Mouse (Mus musculus): Measurements from ENCODE around the gene Kcnn1. TPM values are rescaled to one million over a fixed set of nuclear protein-coding genes. Genes with fewer than 3 reads are reported as not detected.

Gene Kcnn1
- polyA plus RNA-seq, 1 experiment, result 5.6 TPM

DNA sequence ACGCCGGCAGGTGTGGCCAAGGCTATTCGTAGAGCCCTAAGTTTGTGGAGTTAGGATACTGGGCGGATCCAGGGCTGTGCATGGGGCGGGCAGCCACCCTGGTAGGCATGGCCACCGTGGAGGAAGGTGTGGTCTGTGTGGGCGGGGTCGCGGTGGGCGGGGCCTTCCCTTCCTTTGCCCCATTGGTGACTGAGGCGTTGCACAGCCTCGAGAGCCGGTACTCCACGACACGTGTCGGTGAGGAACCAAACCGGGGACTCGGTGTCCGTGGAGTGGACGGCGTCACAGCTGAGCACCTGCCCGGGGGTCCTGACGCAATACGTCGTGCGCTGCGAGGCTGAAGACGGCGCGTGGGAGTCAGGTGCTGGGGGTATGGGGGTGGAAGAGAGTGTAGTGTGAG lies 46.4 kb downstream of the Kcnn1 start:
- no peak for DNase-seq (ENCODE audit: low spot score)

DNA sequence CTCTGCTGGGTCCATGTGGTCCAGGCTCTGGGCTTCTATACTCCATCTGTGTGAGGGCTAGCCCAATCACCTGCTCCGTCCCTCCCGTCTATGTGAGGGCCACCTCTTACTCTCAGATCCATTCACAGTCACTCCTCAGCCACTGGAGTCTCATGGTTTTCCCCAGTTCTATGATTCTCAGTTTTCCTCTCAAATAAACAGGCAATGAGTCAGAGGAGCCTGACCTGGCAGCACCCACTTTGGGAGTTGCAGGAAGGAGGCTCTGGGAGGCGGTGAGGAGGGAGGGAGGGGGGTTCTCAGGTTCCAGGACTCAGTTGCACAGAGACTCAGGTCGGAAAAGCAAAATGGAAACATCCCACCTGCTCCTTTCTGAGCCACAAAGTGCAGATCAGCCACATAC lies 50.2 kb downstream of the Kcnn1 start:
- no peak for DNase-seq (ENCODE audit: low spot score)

DNA sequence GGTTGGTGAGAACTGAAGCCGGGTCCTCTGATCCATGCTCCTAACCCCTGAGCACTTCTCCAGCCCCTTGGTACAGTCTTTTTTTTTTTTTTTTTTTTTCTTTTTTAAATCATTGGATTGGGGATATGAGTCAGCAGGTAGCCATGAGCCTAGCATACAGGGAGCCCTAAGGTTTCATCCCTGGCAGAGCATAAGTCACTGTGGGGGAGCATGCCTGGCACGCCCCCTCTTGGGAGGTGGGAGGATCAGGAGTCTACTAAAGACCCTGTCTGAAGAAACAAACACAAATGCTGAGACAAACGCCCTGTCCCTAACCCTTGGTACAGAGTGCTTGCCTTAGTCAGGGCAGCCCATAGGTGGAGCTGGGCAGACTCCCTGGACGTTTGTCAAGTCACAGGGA lies 51.0 kb downstream of the Kcnn1 start:
- no peak for DNase-seq (ENCODE audit: low spot score)

DNA sequence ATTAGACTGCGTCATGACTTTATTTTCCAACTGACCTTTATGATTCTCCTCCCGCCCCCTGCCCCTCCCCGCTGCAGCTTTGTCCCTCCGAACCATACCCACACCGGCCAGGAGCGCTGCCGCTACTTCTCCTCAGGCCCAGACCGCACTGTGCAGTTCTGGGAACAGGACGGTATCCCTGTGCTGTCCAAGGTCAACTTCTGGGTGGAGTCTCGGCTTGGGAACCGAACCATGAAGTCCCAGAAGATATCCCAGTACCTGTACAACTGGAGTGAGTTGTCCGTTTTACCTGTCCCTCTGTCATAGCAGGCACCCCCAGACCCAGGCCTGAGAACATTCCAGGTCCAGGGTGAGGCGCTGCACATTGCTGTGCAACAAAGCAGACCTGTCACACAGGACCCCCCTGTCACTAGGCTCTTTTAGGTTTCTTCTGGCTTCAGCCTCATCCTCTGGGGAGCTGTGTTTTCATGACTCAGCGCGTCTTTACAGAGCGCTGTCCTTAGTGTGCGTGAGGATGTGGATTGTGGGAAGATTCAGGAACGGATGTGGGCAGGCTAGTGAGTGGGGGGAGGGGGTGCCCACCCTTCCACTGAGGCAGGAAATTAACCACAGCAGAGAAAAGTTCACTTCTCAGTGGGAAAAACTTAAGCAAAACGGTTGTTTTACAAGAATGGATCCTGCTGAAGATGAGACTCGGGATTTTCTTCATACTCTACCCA lies 51.9 kb downstream of the Kcnn1 start:
- DNase-seq (ENCODE audit: low spot score), result no peak

DNA sequence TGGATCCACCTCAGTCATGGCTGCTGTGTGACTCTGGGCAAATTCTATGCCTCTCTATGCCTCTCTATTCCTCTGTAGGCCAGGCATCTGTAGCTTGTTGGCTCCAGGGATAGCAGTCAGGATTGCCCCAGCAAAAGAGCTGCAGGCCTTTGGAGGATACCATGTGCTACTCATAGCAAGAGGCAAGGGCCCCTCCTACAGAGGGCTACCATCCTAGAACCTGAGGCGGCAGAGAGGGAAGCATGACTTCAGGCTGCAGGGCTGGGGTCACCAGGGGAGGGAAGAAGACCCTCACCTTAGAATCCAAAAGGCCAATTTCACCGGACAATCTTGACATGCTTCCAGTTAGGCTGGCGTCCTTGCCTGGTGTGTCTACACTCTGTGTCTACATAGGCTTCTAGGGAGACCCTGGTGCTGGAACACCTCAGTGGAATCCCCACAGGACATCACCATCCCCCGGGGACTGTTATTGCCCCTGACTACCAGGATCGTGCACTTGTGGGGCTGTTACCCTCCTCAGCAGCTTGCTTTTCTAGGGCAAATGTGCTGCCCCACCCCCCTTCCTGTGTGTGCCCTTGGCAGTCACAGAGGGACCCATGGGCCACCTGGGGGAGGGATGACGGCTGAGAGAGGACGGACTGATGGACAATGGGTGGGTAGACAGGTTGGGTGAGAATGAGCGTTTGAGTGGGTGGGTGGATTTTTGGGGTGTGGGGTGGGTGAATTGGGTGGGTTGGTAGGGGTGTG lies 53.9 kb downstream of the Kcnn1 start:
- DNase-seq (ENCODE audit: low spot score), result no peak

DNA sequence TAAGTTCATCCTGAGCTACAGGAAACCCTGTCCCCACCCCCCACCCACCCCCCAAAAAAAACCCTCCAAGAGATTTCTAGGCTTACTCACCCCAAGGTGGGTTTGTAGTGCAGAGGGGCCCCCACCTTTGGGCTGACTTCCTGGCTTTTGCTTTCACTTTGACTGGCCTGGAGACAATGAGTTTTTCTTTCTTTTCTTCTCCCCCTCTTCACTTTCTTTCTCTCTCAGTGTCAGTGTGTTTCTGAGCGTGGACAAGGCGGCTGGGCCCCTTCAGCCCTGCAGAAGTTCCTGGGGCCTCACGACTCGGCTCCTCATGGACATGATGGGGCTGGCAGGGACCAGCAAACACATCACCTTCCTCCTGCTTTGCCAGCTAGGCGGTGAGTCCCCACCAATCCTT lies 54.8 kb downstream of the Kcnn1 start, which contains the start of gene Il12rb1:
Gene Il12rb1, plus strand, starts transcription at position 211 of the 400 bp plus-strand sequence.
- no peak for DNase-seq (ENCODE audit: low spot score)

DNA sequence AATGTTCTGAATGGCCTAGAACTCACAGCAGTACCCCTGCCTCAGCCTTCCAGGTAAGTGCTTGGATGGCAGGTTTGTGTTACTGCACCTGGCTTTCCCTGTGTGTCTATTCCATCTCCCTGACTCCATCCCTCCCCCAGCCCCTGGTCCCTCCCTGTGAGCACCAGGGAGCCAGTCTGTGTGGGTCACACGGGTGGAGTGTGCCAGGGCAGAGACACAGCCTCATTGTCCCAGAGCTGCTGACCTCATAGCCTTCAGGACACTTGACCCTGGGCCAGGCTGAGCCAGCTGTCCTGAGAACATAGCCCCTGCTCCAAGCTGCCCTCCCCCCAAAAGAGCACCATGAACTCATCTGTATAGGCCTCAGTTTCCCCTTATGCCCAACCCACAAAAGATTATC lies 55.8 kb downstream of the Kcnn1 start:
- no peak for DNase-seq (ENCODE audit: low spot score)

DNA sequence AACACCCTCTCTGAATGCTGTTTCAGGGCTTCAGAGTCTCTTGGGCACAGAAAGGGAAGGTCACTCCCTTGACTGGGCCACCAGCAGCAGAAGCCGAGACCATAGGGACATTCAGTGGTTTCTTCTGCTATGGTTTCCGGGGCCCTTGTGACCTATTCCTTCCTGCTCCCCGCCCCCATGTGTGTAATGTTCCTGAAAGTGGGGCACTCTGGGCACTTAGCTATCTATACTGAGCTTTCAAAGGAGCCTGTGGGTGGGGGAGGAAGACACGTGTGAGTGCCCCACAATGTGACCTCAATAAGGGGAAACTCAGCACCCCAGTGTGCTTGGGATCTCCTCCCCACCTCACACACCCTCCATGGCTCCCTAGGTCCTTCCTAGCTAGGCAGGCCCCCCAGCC lies 56.5 kb downstream of the Kcnn1 start:
- DNase-seq (ENCODE audit: low spot score), result no peak

DNA sequence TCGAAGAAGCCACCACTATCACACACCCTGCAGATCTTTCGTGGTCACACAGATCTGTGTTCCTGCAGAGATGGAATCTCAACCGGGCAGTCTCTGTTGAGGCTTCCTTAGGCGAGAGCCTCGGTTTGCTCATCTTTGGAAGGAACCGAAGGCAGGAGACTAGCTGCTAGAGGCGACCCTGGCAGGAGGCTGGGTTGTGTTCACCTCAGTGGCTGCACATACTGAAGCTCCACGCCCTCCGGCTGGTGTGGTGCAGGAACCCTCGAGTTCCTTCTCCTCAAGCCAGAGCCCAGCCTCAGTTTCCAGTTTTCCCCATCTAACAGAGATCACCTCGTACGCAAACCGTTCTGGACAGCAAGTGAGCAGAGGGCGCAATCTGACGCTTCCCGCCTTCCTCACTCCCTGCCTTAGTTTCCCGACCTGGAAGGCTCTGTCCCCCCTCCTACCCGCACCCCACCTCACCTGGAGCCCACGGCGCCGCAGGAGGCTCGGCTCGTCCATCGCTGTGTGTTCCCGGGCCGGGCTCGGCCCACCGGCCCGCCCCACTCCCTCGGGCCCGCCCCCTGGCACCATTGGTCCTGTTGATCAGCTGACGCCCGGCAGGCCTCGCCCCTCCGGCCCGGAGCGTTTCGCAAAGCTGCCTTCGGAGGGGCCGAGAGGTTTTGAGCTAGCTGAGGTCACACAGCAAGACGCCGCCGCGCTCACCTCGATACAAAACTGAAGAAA lies 58.4 kb downstream of the Kcnn1 start, which contains the start of gene Mast3:
Gene Mast3, minus strand, starts transcription at position 574 of the 726 bp plus-strand sequence.
- DNase-seq (ENCODE audit: low spot score), result peak; percentile 64

DNA sequence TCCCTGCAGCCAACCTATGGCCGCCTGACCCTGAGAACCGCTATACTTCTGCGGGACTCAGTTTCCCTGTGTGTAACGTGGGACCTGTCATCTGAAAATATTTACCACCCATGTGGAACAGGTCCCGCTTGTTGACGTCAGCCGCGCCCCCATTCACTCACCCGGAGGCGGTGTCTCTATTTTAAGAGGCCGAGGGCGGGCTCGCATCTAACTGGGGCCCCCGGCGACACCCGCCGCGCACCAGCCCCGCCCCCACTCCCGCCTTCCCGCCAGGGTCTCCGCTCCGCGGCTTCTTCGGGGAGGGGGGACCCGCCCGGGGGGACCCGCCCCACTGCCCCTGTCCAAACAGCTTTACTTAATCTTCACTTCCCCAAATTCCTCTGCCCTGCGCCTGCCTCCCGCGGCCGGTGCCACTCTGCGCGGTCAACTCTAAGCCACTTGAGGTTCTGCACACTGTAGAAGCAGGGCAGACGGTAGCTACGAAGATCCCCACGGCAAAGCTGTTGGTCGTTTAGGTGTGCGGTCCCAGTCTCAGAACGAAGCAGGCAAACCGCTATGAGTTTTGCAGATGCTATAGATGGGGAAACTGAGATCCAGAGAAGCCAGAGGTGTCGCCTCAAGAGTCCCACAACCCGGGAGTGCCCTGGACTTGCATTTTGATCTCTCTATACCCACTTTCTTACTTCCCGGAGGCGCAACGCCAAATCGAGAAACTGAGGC lies 59.1 kb downstream of the Kcnn1 start:
- no peak for DNase-seq (ENCODE audit: low spot score)

DNA sequence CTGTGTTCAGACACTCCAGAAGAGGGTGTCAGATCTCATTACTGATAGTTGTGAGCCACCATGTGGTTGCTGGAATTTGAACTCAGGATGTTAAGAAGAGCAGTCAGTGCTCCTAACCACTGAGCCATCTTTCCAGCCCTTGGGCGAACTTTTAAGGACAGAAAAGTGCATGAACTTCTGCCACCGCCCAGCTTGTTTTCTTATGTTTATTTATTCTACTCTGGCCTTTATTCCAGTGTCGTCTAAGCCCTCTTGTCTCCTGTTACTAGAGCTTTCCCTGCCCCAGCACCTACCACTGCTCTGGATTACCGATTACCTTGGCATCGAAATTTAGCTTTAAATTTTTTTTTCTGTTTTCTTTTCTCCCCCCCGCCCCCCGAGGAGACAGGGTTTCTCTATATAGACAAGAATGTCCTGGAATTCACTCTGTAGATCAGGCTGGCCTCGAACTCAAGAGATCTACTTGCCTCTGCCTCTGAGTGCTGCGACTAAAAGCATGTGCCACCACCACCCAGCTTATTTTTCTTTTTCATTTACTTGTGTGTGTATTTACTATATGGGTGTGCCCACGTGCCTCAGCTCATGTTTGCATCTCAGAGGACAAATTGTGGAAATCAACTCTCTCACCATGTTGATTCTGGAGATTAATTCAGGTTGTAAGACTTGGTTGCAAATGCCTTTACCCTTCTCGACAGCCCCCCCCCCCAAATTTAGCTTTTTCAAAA lies 60.1 kb downstream of the Kcnn1 start:
- no peak for DNase-seq (ENCODE audit: low spot score)

DNA sequence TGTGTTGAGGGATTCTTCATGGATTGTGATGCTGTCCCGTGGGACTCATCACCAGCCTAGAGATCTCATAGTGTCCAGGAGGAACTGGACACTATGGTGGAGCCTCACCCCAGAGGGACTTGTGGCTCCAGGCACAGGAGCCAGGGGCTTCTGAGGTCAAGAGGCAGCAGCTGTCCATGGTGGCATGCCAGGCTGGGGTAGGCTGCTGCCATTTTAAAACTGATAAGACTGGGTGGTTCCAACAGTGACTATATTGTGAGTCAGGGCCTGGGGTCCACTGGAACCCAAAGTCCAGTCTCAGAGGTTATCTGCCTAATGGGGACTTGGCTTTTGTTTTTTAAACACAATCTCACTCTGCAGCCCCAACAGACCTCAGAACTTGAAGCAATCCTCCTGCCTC lies 61.2 kb downstream of the Kcnn1 start:
- DNase-seq (ENCODE audit: low spot score), result no peak

DNA sequence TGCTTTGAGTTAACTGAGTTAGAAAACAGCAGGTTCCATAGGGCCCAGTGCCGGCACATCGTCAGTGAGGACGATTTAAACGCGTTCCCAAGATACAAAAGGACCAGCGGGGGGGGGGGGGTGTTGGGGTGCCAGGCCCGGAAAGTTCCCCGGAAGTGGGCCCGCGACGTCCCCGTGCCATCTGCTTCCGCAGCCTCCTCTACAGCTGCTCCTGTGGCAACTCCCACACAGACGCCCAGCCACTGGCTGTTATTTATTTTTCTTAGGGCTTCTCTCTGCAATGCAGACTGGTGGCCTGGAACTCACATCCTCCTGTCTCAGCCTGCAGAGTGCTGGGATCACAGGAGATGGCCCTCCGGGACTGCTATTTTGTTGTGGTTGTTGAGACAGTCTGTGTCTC lies 61.9 kb downstream of the Kcnn1 start:
- DNase-seq (ENCODE audit: low spot score), result no peak

DNA sequence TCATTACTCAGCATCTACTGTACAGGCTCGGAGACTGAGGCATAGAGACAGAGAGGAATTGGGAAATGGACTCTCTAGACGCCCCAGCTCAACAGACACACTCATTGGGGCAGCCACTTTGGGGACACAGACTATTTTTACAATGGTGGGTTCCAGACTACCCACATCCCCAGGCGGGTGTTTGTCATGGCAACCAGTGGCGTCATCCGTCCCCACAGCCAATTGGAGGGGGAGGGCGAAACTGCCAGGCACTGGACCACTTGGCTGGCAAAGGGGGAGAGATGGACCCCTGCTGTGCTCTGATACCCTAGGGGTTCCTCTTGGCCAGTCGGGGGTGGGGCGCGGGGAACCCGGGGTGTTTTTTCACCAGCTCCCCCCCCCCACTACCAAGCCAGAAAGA lies 62.4 kb downstream of the Kcnn1 start:
- no peak for DNase-seq (ENCODE audit: low spot score)

DNA sequence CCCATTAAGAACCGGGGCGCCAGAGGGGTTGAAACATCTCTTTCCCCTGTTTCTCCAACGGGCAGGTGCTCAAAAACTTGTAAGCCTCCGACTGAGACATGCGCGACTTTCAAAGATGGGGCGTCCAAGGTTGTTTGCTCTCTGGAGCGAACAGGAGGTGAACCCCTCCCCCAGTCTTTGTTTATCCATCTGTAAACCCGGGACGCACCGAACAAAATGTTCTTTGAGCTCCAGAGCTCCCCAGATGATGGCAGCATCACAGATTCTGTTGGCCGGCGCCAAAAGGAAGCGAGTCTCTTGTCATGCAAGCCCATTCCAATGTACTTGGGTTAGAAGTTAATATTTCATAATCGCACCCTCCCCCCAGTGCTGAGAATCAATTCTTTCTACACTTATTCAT lies 64.8 kb downstream of the Kcnn1 start:
- DNase-seq (ENCODE audit: low spot score), result no peak

DNA sequence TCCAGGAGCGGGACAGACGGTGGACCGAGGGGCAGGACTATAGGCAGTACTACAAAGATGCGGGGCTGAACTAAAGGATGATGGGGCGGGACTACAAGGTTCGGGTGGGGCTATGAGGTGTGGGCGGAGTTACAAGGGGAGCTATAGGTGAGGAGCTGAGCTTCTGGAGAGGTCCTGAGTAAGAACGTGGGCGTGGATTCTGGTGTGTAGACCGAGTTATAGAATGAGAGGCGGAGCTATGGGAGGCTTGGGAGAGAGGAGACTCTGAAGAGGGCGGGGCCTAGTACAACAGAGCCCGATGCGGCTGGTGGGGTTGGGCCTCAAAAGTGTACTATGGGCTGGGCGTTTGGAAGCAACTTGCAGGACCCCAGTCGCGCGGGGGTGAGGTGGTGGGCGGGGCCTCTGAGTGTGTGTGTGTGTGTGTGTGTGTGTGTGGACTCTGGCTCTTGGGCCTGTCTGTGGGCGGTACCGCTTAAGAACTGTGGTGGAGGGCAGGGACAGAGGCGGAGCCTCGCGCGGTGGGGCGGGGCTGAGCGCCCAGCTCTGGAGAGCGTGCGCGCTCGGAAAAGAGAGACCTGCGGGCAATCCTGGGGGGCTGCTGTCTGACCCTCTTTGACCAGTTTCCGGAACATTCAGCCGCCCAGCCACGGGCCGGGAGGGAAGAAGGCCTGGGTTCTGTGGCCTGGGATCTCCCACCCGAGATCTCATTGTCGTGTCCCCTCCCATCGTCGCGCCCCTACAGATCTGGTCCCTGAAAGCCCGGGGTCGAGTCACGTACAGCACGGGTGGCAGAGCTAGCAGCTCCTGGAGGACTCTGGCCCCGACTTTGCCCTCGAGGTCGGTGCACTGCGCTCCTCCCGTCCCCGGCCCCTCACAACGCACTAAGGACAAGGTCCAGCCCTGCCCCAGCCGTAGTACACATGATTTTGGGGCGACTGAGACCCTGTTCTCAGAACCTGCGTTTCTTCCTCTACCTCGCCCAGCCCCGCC lies 65.7 kb downstream of the Kcnn1 start:
- DNase-seq (ENCODE audit: low spot score), result peak; percentile 70

DNA sequence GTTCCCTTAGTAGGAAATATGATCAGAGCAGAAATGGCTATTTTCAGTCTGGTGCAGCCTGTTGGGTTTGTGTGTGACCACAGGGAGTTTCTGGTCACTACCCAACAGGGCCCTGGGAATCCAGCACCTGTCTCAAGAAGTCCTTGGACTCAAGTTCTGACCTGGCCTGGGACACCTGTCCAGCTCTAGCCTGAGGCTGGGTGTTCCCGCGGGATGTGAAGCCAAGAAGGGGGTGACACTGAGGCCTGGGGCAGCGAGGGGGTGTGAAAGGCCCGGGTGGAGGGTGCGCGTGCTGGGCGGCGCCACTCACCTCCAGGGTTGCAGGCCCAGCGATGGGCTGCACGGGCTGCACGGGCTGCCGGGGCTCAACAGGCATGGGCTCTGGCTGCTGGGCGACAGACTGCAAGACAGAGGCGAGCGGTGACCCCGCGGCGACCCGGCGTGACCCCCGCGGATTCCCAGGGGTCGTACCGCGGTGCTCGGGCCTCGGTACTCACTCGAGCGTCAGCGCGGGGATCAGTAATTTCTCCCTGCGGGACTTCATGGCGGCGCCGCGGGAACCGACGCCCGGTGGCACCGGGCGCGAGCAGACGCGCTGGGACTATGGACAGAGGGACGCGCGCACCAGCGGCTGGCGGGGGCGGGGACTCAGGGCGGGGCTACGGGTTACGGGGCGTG lies 66.5 kb downstream of the Kcnn1 start:
- DNase-seq (ENCODE audit: low spot score), result no peak

DNA sequence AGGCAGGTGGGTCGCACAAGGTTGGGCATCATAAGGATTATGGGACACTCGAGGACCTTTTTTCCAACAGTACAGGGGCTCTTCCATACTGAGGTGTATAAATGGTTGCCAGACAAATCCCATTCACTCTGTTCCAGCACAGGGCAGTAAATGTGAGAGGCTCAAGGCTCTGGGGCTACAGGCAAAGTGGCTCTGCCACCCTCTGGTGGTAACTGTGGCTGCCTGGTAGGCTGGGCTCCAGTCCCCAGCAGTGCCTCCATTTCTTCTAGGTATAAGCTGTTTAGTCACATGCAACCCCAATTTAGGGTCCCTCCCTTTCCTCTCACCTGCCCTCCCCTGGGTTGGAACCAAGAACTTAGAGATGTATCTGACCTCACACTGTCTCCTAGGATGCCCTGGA lies 67.7 kb downstream of the Kcnn1 start:
- DNase-seq (ENCODE audit: low spot score), result no peak

DNA sequence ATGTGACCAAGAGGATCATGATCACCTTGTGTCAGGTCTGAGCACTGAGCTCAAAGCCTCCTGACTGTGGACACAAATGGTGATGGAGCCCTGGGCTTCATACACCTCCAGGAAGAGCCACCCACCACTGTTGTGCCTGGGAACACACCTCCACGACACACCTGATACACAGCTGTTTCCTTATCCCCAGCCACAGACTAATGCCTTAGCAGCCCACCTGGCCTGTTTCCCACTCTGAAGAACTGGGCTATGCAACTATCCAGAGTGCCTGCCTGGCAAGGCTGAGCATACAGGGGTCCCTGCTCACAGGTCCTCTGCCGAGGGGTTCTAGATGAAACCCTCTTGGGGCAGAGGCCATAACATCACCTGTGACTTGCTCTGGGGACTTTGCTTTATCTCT lies 68.8 kb downstream of the Kcnn1 start:
- DNase-seq (ENCODE audit: low spot score), result no peak

DNA sequence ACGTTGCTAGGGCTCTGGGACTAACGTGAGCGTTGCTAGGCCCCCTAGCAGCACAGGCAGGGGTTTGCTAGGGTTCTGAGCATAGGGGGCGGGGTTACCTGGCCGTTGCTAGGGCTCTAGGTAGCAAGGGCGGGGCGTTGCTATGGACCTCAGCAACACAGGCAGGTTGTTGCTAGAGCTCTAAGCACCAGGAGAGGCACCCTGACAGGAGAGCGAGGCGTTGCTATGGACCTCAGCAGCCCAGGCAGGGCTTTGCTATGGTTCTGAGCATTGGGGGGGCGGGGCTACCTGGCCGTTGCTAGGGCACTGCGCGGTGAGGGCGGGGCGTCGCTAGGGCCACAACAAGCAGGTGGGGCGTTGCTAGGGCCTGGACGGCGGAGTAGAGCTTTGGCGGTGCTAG lies 70.4 kb downstream of the Kcnn1 start:
- DNase-seq (ENCODE audit: low spot score), result no peak

Data from urinary bladder, adult 2 months (tissue).